Mouse (Mus musculus) heart, embryonic 12.5 days (tissue): ENCODE data around the gene Ppih. TPM values are rescaled to one million over a fixed set of nuclear protein-coding genes. Genes with fewer than 3 reads are reported as not detected.

Experiments used
- ATAC-seq: fragments of 200-750 bp; cut with Nextera tagmentation; 2 replicates; pipeline ENCODE4 v1.8.0; 2017; ENCODE audit warnings: moderate TSS enrichment, moderate library complexity; ENCODE audit not compliant: insufficient number of reproducible peaks, low FRiP score
- H3K27ac ChIP-seq: fragments of 300-500 bp; sonication (generic); 2 replicates; pipeline ENCODE4 v1.5.1; 2016; ENCODE audit warnings: mild to moderate bottlenecking, moderate library complexity; ENCODE audit not compliant: poor library complexity, severe bottlenecking
- H3K27me3 ChIP-seq: fragments of 300-500 bp; sonication (generic); replicated peaks from 2 replicates; pipeline ENCODE4 v1.6.1; 2016; ENCODE audit warnings: mild to moderate bottlenecking, moderate library complexity
- H3K36me3 ChIP-seq: fragments of 300-500 bp; sonication (generic); 2 replicates; pipeline ENCODE4 v1.6.1; 2016; ENCODE audit warnings: mild to moderate bottlenecking, moderate library complexity
- H3K4me1 ChIP-seq: fragments of 300-500 bp; sonication (generic); replicated peaks from 2 replicates; pipeline ENCODE4 v1.6.1; 2016; ENCODE audit warnings: mild to moderate bottlenecking
- H3K4me2 ChIP-seq: fragments of 300-500 bp; sonication (generic); 2 replicates; pipeline ENCODE4 v1.6.1; 2016; ENCODE audit warnings: mild to moderate bottlenecking, moderate library complexity
- H3K4me3 ChIP-seq: fragments of 300-500 bp; sonication (generic); 2 replicates; pipeline ENCODE4 v1.5.1; 2016; ENCODE audit warnings: mild to moderate bottlenecking
- H3K9ac ChIP-seq: fragments of 300-500 bp; sonication (generic); 2 replicates; pipeline ENCODE4 v1.6.1; 2016; ENCODE audit warnings: mild to moderate bottlenecking, moderate library complexity
- H3K9me3 ChIP-seq: fragments of 300-500 bp; sonication (generic); replicated peaks from 2 replicates; pipeline ENCODE4 v1.6.1; 2016; ENCODE audit warnings: mild to moderate bottlenecking, moderate library complexity
- WGBS: fragments of 180-500 bp; shearing (Covaris S2); methylation state at CpG from one replicate; pipeline ENCODE4 v1.1.7; 2016; 5-methylcytosine and 5-hydroxymethylcytosine counted together
- polyA plus RNA-seq: library from polyadenylated mRNA; unstranded; fragments of >200 nt; fragmentation: Nextera tagmentation; extraction: Ambion mirVana; gene quantifications from 2 replicates; pipeline ENCODE4 v1.2.1, GENCODE M21; 2016

Ppih gene
- 58.1 and 58.5 TPM in 2 replicates for polyA plus RNA-seq

DNA sequence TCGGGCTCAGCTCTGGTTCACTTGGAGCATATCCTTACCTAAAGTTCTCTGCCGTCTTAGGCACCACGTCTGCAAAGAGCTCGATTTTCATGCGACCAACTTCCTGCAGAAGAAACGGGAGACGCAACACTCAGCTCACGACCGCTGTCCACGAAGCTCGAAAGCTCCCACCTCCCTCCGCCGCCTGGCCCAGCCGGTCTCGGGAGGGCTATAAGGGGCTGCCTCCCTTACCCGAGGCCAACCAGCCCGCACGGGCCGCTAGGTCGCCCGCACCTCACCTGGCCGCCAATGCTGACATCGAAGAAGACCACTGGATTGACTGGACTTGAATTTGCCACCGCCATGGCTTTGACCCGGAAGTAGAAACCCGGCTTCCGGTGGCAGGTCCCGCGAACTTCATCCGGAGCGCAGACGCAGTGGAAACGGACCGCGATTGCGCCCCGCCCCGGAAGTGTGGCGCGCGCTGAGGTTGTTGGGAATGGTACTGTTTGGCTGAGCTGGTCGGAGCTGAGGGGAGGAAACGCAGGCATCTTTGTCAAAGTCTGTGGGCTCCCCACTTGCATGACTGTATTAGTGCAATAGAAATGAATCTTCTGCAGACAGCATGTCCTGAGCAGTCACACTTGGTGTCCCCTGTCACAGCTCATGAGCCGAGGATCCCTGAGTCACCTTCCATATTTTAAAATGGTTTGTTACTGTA lies at the start of gene Ppih:
Ppih (minus strand) TSS at position 416 of the 700 bp plus-strand sequence.
- ATAC-seq: peak; percentile 97
- Histone ChIP-seq H3K27ac (peak within 1 kb of the TSS; percentile 56; the same call in 1 of the 2 replicates), H3K4me1 (peaks cover 13% of the 10 kb centered on the region), H3K36me3 (peaks cover 35% of the 10 kb centered on the region), H3K9me3 (no peaks in the 10 kb centered on the region), H3K27me3 (0 out of 2 replicates have a peak, but pooled peaks cover 9% of the 10 kb centered on the region), H3K9ac (peak within 1 kb of the TSS; percentile 70), H3K4me2 (peak within 1 kb of the TSS; percentile 92), H3K4me3 (peak within 1 kb of the TSS; percentile 88)
- WGBS: 1% methylated on average over 44 of the region's 44 CpGs

DNA sequence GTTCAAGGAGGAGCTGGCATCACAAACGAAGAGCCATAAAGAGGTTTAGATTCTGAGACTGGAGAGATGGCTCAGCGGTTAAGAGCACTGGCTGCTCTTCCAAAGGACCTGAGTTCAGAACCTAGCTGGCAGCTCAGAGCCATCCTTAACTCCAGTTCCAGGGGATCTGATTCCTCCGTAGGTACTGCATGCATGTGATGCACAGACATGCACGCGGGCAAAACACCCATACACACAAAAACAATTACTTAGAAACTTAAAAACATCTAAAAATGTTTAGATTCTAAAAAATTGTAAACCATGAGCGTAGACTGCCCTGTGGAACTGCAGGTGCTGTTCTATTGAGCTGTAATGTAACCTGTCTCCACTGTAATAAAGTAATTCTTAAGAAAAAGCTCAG lies 49.1 kb upstream of the Ppih start:
- Histone ChIP-seq H3K27me3 (no peaks in the 10 kb centered on the region), H3K4me1 (no peaks in the 10 kb centered on the region), H3K9me3 (peaks cover 6% of the 10 kb centered on the region; the same call in 1 of the 2 replicates), H3K27ac (no peak overlapping the region), H3K36me3 (no peaks in the 10 kb centered on the region), H3K9ac (no peak overlapping the region), H3K4me2 (no peak overlapping the region), H3K4me3 (no peak overlapping the region)
- WGBS: 79% methylated on average over 6 of the region's 6 CpGs
- no peak for ATAC-seq

DNA sequence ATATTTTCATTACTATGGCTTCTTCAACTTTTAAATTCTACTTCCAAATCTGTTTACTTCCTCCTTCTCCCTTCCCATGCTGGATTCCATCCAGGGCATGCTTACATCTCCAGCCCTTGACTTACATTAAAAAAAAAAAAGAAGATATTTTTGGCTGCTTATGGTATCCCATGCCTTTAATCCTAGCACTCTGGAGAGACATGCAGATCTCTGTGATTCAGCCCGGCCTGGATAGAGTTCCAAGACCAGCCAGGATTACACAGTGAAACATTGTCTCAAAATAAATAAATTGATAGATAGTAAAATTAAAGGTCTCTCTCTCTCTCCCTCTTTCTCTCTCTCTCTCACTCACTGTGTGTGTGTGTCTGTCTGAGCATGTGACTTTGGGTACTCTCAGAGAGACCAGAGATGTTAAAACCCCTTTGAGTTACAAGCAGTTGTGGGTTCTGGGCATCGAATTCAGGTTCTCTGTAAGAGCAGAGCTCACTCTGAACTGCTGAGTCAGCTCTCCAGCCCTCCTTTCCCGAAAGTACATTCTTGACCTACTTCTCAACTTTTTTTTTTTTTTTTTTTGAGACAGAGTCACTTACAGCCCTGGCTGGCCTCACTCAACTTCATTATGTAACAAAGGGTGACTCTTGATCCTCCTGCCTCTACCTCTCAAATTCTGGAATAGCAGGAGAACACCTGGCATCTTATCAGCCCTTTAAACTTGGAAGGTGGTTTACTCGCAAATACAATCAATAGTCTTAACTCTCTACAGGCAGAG lies 46.6 kb upstream of the Ppih start:
- H3K4me2 ChIP-seq: no peak overlapping the region
- no peak for ATAC-seq
- H3K4me1 ChIP-seq: no peaks in the 10 kb centered on the region
- no peak overlapping the region for H3K4me3 ChIP-seq
- no peak overlapping the region for H3K27ac ChIP-seq
- no peaks in the 10 kb centered on the region for H3K9me3 ChIP-seq
- H3K36me3 ChIP-seq: no peaks in the 10 kb centered on the region
- 52% methylated on average over 4 of the region's 4 CpGs for WGBS
- H3K27me3 ChIP-seq: no peaks in the 10 kb centered on the region
- no peak overlapping the region for H3K9ac ChIP-seq

DNA sequence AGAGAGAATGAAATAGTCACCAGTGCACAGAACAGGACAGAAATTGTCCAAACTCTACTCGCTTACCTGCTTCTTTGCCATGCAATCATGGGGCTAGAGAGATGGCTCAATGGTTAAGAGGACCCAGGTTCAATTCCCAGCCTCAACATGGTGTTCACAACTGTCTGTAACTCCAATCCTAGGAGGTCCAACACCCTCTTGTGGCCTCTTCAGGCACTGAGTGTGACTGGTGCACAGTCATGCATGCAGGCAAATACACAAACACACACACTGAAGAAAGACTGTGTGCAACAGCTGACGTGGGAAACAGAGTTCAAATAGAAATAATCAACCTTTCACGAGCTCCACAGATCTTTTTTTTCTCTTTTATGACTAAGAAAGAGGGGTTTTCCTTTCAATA lies 41.9 kb upstream of the Ppih start:
- H3K9me3 ChIP-seq: no peaks in the 10 kb centered on the region
- H3K27ac ChIP-seq: no peak overlapping the region
- WGBS: 83% methylated on average over 3 of the region's 3 CpGs
- H3K4me2 ChIP-seq: no peak overlapping the region
- H3K4me1 ChIP-seq: 0 out of 2 replicates have a peak, but pooled peaks cover 5% of the 10 kb centered on the region
- ATAC-seq: no peak
- no peak overlapping the region for H3K9ac ChIP-seq
- H3K4me3 ChIP-seq: no peak overlapping the region
- no peaks in the 10 kb centered on the region for H3K36me3 ChIP-seq
- peaks cover 4% of the 10 kb centered on the region; the same call in 1 of the 2 replicates for H3K27me3 ChIP-seq

- no peak overlapping the region for H3K27ac ChIP-seq
- H3K36me3 ChIP-seq: no peaks in the 10 kb centered on the region
- H3K9me3 ChIP-seq: no peaks in the 10 kb centered on the region
- WGBS: 7% methylated on average over 30 of the region's 30 CpGs
- H3K27me3 ChIP-seq: peaks cover 12% of the 10 kb centered on the region; the same call in 1 of the 2 replicates
- peak overlapping the region; percentile 51 for H3K4me3 ChIP-seq
- ATAC-seq: no peak
- peak overlapping the region; percentile 71 for H3K9ac ChIP-seq
- H3K4me2 ChIP-seq: peak overlapping the region; percentile 74
- 0 out of 2 replicates have a peak, but pooled peaks cover 5% of the 10 kb centered on the region for H3K4me1 ChIP-seq
These were observed 39.0 kb upstream of the Ppih start for GRCm38 (mm10) chr4:119359196-119359971.

- Histone ChIP-seq H3K4me2 (no peak overlapping the region), H3K9ac (no peak overlapping the region), H3K4me3 (no peak overlapping the region), H3K36me3 (no peaks in the 10 kb centered on the region), H3K4me1 (no peaks in the 10 kb centered on the region), H3K27me3 (no peaks in the 10 kb centered on the region), H3K9me3 (no peaks in the 10 kb centered on the region), H3K27ac (no peak overlapping the region)
- WGBS: 87% methylated on average over 6 of the region's 6 CpGs
- no peak for ATAC-seq
These were observed 25.2 kb upstream of the Ppih start for GRCm38 (mm10) chr4:119345508-119345907.

DNA sequence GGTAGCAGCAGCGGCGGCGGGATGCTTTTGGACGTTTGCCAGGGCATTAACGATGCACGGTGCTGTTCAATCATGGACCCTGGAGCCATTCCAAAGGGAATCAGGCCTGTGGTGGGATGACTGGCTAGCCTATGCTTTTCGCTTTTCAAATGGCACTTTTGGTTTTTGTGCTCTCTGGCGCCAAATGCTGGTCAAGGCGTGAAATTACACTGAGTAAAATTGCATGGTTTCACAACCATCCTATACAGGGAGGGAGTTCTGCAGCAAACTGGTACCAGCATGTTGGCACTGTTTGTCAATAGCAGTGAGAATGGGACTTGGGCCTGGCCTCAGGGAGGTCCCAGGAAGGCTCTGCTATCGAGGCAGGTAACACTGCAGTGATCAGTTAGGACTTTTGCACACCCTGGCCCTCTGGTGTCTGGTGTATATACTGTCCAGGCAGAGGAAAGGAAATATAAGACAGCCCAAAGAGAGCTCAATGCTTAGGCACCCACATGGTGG lies 18.6 kb upstream of the Ppih start:
- H3K9ac ChIP-seq: no peak overlapping the region; the same call in 1 of the 2 replicates
- no peaks in the 10 kb centered on the region for H3K4me1 ChIP-seq
- H3K27ac ChIP-seq: no peak overlapping the region
- WGBS: 5% methylated on average over 10 of the region's 10 CpGs
- H3K27me3 ChIP-seq: no peaks in the 10 kb centered on the region
- peak overlapping the region; percentile 39; the same call in 1 of the 2 replicates for H3K4me2 ChIP-seq
- H3K36me3 ChIP-seq: no peaks in the 10 kb centered on the region
- no peak overlapping the region for H3K4me3 ChIP-seq
- ATAC-seq: peak; percentile 36; the same call in 1 of the 2 replicates
- H3K9me3 ChIP-seq: no peaks in the 10 kb centered on the region

GRCm38 (mm10) chr4:119338422-119338821 lies 18.1 kb upstream of the Ppih start:
- ATAC-seq: no peak
- Histone ChIP-seq H3K36me3 (no peaks in the 10 kb centered on the region), H3K4me1 (no peaks in the 10 kb centered on the region), H3K9ac (no peak overlapping the region), H3K27me3 (no peaks in the 10 kb centered on the region), H3K4me2 (peak overlapping the region; percentile 39; the same call in 1 of the 2 replicates), H3K27ac (no peak overlapping the region), H3K4me3 (no peak overlapping the region), H3K9me3 (no peaks in the 10 kb centered on the region)
- 79% methylated on average over 4 of the region's 4 CpGs for WGBS

- H3K4me2 ChIP-seq: no peak overlapping the region
- no peaks in the 10 kb centered on the region for H3K9me3 ChIP-seq
- no peak overlapping the region for H3K4me3 ChIP-seq
- no peak overlapping the region for H3K27ac ChIP-seq
- H3K36me3 ChIP-seq: no peaks in the 10 kb centered on the region
- no peak for ATAC-seq
- no peak overlapping the region for H3K9ac ChIP-seq
- no peaks in the 10 kb centered on the region for H3K4me1 ChIP-seq
- 88% methylated on average over 6 of the region's 6 CpGs for WGBS
- peaks cover 4% of the 10 kb centered on the region; the same call in 1 of the 2 replicates for H3K27me3 ChIP-seq
These were observed 13.1 kb upstream of the Ppih start for GRCm38 (mm10) chr4:119333487-119333886.

GRCm38 (mm10) chr4:119320896-119321550 lies 677 bp upstream of the Ppih start:
- H3K9me3 ChIP-seq: no peaks in the 10 kb centered on the region
- ATAC-seq: peak; percentile 53

More at GRCm38 (mm10) chr4:119320896-119321550, 677 bp upstream of the Ppih start:
- no peak overlapping the region for H3K27ac ChIP-seq
- peaks cover 28% of the 10 kb centered on the region for H3K36me3 ChIP-seq
- H3K4me2 ChIP-seq: peak overlapping the region; percentile 92
- peak overlapping the region; percentile 69; the same call in 1 of the 2 replicates for H3K9ac ChIP-seq
- H3K4me1 ChIP-seq: peaks cover 13% of the 10 kb centered on the region
- peak overlapping the region; percentile 88 for H3K4me3 ChIP-seq
- H3K27me3 ChIP-seq: 0 out of 2 replicates have a peak, but pooled peaks cover 9% of the 10 kb centered on the region
- WGBS: 27% methylated on average over 10 of the region's 10 CpGs
